Mouse (Mus musculus) T-helper 17 cell (primary cell): ENCODE data around the gene Tmigd3.

Source experiments
- in situ Hi-C, 2 experiments: fragments of 300-600 bp; cut with MboI, MseI; formaldehyde crosslinking; loops; 1 replicate in 1 of 2; 2 replicates in 1 of 2; pipeline ENCODE4 v1.15.1; 2025; ENCODE audit warnings: high pct_unique_total_duplicates in 2 of 2

Gene Tmigd3

GRCm38 (mm10) chr3:105873451-105874445 lies 3.0 kb downstream of the Tmigd3 start:
- in situ Hi-C loops, result loop anchor here in 1 of 2 experiments (10.0 kb wide), 1 partner anchor 2001 kb away; the partner anchor contains the start of gene Eps8l3

GRCm38 (mm10) chr3:105876022-105876421 lies 5.3 kb downstream of the Tmigd3 start:
- in situ Hi-C loops, result loop anchor here in 1 of 2 experiments (5.0 to 10.0 kb wide), 2 partner anchors 44 to 1999 kb away; partner anchors contain the start of gene Eps8l3

GRCm38 (mm10) chr3:105877252-105877803 lies 6.6 kb downstream of the Tmigd3 start:
- in situ Hi-C loops, result loop anchor here in 1 of 2 experiments (5.0 to 10.0 kb wide), 2 partner anchors 45 to 1997 kb away; partner anchors contain the start of gene Eps8l3

GRCm38 (mm10) chr3:105877919-105878318 lies 7.2 kb downstream of the Tmigd3 start:
- in situ Hi-C loops, result loop anchor here in 1 of 2 experiments (5.0 to 10.0 kb wide), 2 partner anchors 46 to 1997 kb away; partner anchors contain the start of gene Eps8l3

- in situ Hi-C loops, result loop anchor here in 1 of 2 experiments (5.0 to 10.0 kb wide), 2 partner anchors 46 to 1996 kb away; partner anchors contain the start of gene Eps8l3
Measured at GRCm38 (mm10) chr3:105878751-105879150, 8.0 kb downstream of the Tmigd3 start.

GRCm38 (mm10) chr3:105880419-105880818 lies 9.7 kb downstream of the Tmigd3 start:
- in situ Hi-C loops, result no loop called here

GRCm38 (mm10) chr3:105882105-105882504 lies 11.4 kb downstream of the Tmigd3 start:
- in situ Hi-C loops, result no loop called here

GRCm38 (mm10) chr3:105883111-105883510 lies 12.4 kb downstream of the Tmigd3 start:
- in situ Hi-C loops, result no loop called here

- in situ Hi-C loops, result no loop called here
Measured at GRCm38 (mm10) chr3:105888961-105889360, 18.3 kb downstream of the Tmigd3 start.

GRCm38 (mm10) chr3:105890220-105890619 lies 19.5 kb downstream of the Tmigd3 start:
- in situ Hi-C loops, result loop anchor here in 1 of 2 experiments (10.0 kb wide), 1 partner anchor 75 kb away; no protein-coding TSS in a partner anchor

- in situ Hi-C loops, result loop anchor here in 1 of 2 experiments (10.0 kb wide), 1 partner anchor 76 kb away; no protein-coding TSS in a partner anchor
Measured at GRCm38 (mm10) chr3:105891141-105891540, 20.4 kb downstream of the Tmigd3 start.

GRCm38 (mm10) chr3:105891760-105892571 lies 21.3 kb downstream of the Tmigd3 start:
- in situ Hi-C loops, result loop anchor here in 1 of 2 experiments (10.0 kb wide), 1 partner anchor 77 kb away; no protein-coding TSS in a partner anchor

- in situ Hi-C loops, result loop anchor here in 1 of 2 experiments (10.0 kb wide), 1 partner anchor 78 kb away; no protein-coding TSS in a partner anchor
Measured at GRCm38 (mm10) chr3:105892572-105893495, 22.1 kb downstream of the Tmigd3 start.

GRCm38 (mm10) chr3:105893941-105894391 lies 23.3 kb downstream of the Tmigd3 start:
- in situ Hi-C loops, result loop anchor here in 1 of 2 experiments (10.0 kb wide), 1 partner anchor 79 kb away; no protein-coding TSS in a partner anchor

- in situ Hi-C loops, result loop anchor here (5.0 to 10.0 kb wide), 5 partner anchors 62 to 208 kb away; partner anchors contain the start of genes Ddx20 (in 2 of the 2), Rap1a (in 1 of the 2) and Wdr77 (in 1 of the 2)
Measured at GRCm38 (mm10) chr3:105894601-105895592, 24.2 kb downstream of the Tmigd3 start.

GRCm38 (mm10) chr3:105896811-105897210 lies 26.1 kb downstream of the Tmigd3 start:
- in situ Hi-C loops, result loop anchor here (5.0 to 10.0 kb wide), 5 partner anchors 60 to 210 kb away; partner anchors contain the start of genes Ddx20 (in 2 of the 2), Rap1a (in 1 of the 2) and Wdr77 (in 1 of the 2)

GRCm38 (mm10) chr3:105898325-105898724 lies 27.6 kb downstream of the Tmigd3 start:
- in situ Hi-C loops, result loop anchor here (5.0 to 10.0 kb wide), 5 partner anchors 59 to 211 kb away; partner anchors contain the start of genes Ddx20 (in 2 of the 2), Rap1a (in 1 of the 2) and Wdr77 (in 1 of the 2)
